Mouse (Mus musculus) limb, embryonic 11.5 days (tissue): ENCODE data around the gene Trim33. TPM values are rescaled to one million over a fixed set of nuclear protein-coding genes. Genes with fewer than 3 reads are reported as not detected.
A peak's percentile ranks its signal among the peaks of the same experiment; 100 is the strongest.

ENCODE experiments used
- ATAC-seq: fragments of 200-750 bp; cut with Nextera tagmentation; 2 replicates; pipeline ENCODE4 v1.8.0; 2017; ENCODE audit warnings: low read depth; ENCODE audit not compliant: insufficient number of reproducible peaks, low FRiP score, low TSS enrichment
- DNase-seq: peaks from one replicate; pipeline ENCODE4 v3.0.0-alpha.2; 2015; ENCODE audit warnings: low spot score
- H3K27ac ChIP-seq: fragments of 300-500 bp; sonication (generic); replicated peaks from 2 replicates; pipeline ENCODE4 v1.5.1; 2014; ENCODE audit warnings: low read depth, mild to moderate bottlenecking, low read length
- H3K27me3 ChIP-seq: fragments of 300-500 bp; sonication (generic); 2 replicates; pipeline ENCODE4 v1.6.1; 2014; ENCODE audit warnings: mild to moderate bottlenecking, low read length, mixed read lengths; ENCODE audit not compliant: control insufficient read depth, insufficient read depth
- H3K36me3 ChIP-seq: fragments of 300-500 bp; sonication (generic); 2 replicates; pipeline ENCODE4 v1.6.1; 2014; ENCODE audit warnings: mild to moderate bottlenecking, low read length, moderate library complexity, mixed read lengths; ENCODE audit not compliant: control insufficient read depth, insufficient read depth
- H3K4me1 ChIP-seq: fragments of 300-500 bp; sonication (generic); 2 replicates; pipeline ENCODE4 v1.6.1; 2014; ENCODE audit warnings: low read length, mixed read lengths; ENCODE audit not compliant: control insufficient read depth, insufficient read depth
- H3K4me2 ChIP-seq: fragments of 300-500 bp; sonication (generic); 2 replicates; pipeline ENCODE4 v1.6.1; 2014; ENCODE audit warnings: low read depth, mild to moderate bottlenecking, moderate library complexity; ENCODE audit not compliant: severe bottlenecking
- H3K4me3 ChIP-seq: fragments of 300-500 bp; sonication (generic); 2 replicates; pipeline ENCODE4 v1.5.1; 2014; ENCODE audit warnings: low read depth, low read length
- H3K9ac ChIP-seq: fragments of 300-500 bp; sonication (generic); 2 replicates; pipeline ENCODE4 v1.6.1; 2014; ENCODE audit warnings: mild to moderate bottlenecking, low read length
- H3K9me3 ChIP-seq: fragments of 300-500 bp; sonication (generic); 2 replicates; pipeline ENCODE4 v1.6.1; 2016; ENCODE audit warnings: low read length; ENCODE audit not compliant: control insufficient read depth
- WGBS: fragments of 180-500 bp; shearing (Covaris S2); extraction: QIAGEN DNeasy Blood & Tissue Kit; methylation state at CpG from one replicate; pipeline ENCODE4 v1.1.7; 2014; 5-methylcytosine and 5-hydroxymethylcytosine counted together
- polyA plus RNA-seq: library from polyadenylated mRNA; unstranded; fragments of >200 nt; fragmentation: Nextera tagmentation; extraction: Ambion mirVana; gene quantifications from 2 replicates; pipeline ENCODE4 v1.2.1, GENCODE M21; 2014

Trim33 gene
- polyA plus RNA-seq, 1 experiment from 2014 or later = 27.5 TPM

DNA sequence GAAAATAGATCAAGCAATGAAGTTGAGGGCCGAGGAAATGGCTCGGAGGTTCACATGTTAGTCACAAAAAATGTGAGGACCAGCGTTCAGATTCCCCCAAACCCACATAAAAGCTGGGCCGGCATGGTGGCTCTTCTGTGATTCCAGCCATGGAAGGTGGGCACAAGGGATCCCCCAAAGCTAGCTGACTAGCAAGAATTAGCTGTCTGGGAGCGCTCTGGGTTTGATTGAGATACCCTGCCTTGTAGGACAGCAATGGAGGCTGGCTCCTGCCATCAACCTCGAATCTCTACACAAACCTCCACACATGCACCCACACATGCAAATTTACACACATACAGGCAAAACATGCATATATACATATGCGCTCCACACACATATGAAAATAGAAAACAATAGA, 105.4 kb downstream of the Trim33 start:
- DNase-seq = no peak
- Histone ChIP-seq H3K4me1 (no peaks in the 10 kb centered on the region), H3K27ac (no peak overlapping the region), H3K9me3 (no peaks in the 10 kb centered on the region), H3K4me2 (no peak overlapping the region), H3K36me3 (no peaks in the 10 kb centered on the region), H3K9ac (no peak overlapping the region), H3K27me3 (no peaks in the 10 kb centered on the region), H3K4me3 (no peak overlapping the region)
- ATAC-seq = no peak
- WGBS = 87% methylated on average over 7 of the region's 7 CpGs

DNA sequence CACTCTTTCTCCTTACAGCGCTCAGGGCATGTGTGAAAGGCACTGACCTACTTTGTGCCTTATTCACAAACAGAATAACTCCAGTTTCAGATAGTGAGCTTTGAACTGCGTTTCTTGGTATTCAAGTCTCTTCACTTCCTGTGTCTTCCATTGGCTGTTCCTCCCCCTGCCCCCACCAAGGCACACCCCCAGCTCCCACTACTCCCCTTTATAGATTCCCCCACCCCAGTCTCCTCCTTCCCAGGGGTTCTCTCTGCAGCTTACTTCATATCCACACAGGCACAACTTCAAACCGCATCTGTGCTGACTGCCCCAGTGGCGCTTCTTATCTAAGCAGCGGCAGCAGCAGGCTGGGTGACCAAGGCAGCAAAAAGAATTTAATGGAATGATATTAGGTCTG, 105.9 kb downstream of the Trim33 start:
- H3K36me3 ChIP-seq = no peaks in the 10 kb centered on the region
- H3K9me3 ChIP-seq = no peaks in the 10 kb centered on the region
- H3K4me1 ChIP-seq = no peaks in the 10 kb centered on the region
- WGBS = 81% methylated on average over 5 of the region's 5 CpGs
- H3K27me3 ChIP-seq = no peaks in the 10 kb centered on the region
- H3K27ac ChIP-seq = no peak overlapping the region
- DNase-seq (no peak), ATAC-seq (no peak)
- no peak overlapping the region for H3K9ac ChIP-seq
- no peak overlapping the region for H3K4me3 ChIP-seq
- no peak overlapping the region for H3K4me2 ChIP-seq

DNA sequence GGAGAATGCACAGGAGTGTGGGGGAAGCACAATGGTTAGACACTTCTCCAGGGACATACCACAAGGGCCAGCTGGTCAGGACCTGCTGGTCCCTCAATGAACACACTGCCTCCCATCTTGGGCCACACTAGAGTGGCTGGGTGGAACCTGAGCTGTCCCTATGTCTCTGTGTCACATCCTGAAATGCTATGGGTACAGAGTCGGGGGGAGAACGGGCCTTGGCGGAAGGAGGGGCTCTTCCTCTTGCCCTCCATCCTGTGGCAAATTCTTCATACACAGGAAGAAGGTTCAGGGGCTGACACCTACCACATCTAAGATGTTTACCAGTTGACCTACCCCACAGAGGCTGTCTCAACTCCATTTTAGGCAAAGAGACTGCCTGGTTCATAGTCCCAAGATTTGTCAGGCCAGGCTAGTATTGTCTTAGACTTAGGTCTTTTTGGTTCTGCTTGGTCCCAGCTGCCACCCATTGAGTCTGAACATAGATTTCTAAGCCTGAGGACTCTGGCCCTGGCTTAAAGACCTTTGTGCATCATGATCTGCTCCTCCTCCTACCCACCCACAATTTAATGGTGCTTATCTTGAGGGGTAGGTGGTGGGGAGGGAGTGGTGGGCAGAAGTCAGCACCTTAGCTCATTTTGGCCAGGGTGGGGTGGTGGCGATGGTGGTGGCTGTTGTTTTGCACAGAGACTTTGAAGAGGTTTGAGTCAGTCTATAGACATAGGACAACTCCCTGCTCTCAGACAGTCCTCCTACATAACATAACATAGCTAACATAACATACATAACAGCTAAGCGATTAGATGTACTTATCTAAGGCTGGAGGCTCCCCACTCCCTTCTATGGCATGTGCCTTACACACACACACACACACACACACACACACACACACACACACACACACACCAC, 106.5 kb downstream of the Trim33 start:
- no peak overlapping the region for H3K4me2 ChIP-seq
- H3K27me3 ChIP-seq = no peaks in the 10 kb centered on the region
- WGBS = 82% methylated on average over 5 of the region's 5 CpGs
- no peaks in the 10 kb centered on the region for H3K36me3 ChIP-seq
- no peak overlapping the region for H3K27ac ChIP-seq
- H3K4me3 ChIP-seq = no peak overlapping the region
- H3K4me1 ChIP-seq = no peaks in the 10 kb centered on the region
- DNase-seq = no peak
- no peak for ATAC-seq
- no peak overlapping the region for H3K9ac ChIP-seq
- H3K9me3 ChIP-seq = no peaks in the 10 kb centered on the region

DNA sequence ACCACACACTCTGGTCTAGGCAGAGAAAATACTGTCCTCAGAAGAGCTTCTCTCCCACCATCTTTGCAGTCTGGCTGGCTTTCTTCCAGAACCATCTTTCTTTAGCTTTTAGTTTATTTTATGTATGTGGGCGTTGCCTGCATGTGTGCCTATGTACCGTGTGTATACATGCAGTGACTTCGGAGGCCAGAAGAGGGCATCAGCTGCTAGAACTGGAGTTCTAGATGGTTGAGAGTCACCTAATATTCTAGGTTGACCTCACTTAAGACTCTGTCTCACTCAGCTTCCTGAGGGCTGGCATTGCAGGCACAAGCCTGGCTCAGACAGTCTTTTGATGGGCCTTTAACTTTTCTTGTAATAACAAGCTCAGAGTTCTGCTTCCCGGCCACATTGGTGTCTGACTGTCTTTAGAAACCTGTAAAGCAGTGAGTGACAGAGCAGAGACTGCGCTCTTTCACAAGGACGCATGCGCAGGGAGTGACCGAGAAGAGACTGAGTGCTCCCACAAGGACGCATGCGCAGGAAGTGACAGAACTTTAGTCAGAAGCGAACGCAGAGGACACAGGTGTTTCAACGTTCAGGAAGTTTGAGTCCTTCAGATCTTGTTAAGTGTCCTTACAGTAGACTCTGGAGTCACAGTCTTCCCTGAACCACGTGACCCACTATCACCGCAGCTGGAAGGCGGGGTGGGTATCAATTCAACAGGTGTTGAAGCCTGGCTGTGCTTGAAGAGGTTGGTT, 107.4 kb downstream of the Trim33 start:
- DNase-seq = no peak
- Histone ChIP-seq H3K27ac (no peak overlapping the region), H3K9me3 (no peaks in the 10 kb centered on the region), H3K4me2 (no peak overlapping the region), H3K4me1 (no peaks in the 10 kb centered on the region), H3K27me3 (no peaks in the 10 kb centered on the region), H3K4me3 (no peak overlapping the region), H3K36me3 (no peaks in the 10 kb centered on the region), H3K9ac (no peak overlapping the region)
- ATAC-seq = no peak
- WGBS = 93% methylated on average over 16 of the region's 16 CpGs

DNA sequence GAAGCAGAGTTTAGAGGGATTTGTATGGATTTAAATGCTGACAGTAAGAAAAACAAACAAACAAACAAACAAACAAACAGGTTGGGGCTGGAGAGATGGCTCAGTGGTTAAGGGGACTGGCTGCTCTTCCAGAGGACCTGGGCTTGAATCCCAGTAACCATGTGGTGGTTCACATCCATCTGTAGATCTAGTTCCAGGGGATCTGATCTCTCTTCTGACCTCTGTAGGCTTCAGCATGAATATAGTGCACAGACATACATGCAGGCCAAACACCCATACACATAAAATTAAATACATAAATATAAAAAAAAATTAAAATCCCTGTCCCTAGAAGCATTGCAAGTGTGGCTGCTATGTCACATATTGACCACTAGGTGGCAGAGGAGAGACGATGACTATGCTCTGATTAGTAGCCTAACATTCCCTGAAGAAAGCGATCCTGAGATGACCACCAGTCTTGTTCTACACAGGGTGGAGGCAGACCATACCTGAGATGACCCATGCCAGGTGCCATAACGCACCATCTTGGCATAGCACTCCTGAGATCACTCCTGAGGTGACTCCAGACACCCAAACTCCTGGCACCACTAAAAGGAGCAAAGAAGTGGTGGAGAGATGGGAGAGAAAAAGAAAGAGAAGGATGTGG, 113.6 kb downstream of the Trim33 start:
- no peak overlapping the region for H3K4me3 ChIP-seq
- H3K9ac ChIP-seq = no peak overlapping the region
- DNase-seq (peak; percentile 48), ATAC-seq (peak; percentile 84)
- H3K4me1 ChIP-seq = 0 out of 2 replicates have a peak, but pooled peaks cover 2% of the 10 kb centered on the region
- H3K9me3 ChIP-seq = no peaks in the 10 kb centered on the region
- H3K27ac ChIP-seq = no peak overlapping the region
- no peaks in the 10 kb centered on the region for H3K36me3 ChIP-seq
- no peaks in the 10 kb centered on the region for H3K27me3 ChIP-seq
- no peak overlapping the region for H3K4me2 ChIP-seq
- 2% methylated on average over 3 of the region's 3 CpGs for WGBS

DNA sequence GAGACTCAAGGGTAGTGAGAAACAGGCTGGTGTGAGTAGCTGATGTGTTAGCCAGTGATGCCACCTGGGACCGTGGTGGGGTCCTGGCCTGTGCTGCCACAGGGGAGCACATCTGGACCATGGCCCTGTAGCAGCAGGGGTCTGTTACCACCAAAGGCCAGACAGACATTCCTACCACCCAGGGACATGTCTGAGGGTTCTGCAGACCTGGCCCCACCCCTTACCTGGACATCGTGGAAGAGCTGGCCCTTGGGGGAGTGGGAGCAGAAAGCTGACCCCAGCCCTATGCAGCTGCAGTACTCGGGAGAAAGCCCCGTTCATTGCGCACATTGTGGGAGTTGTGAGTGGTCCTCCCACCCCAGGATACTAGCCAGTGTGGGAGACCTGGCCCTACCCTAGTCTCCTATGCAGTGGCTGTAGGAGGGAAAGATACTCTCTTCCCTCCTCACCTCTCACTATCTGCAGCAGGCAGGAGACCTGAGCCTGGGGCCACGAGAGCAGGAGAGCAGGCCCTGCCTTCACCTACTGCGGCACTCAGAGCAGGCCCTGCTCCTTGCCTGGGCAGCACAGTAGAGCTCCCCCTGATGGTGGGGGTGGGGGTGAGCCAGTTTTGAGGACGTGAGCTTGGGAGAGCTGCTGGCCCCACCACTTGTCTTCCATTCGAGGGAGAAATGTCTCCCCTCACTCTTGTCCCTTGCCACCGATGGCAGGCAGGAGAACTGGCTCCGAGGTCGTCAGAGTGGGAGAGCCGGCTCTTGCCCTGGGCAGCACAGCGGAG, 114.4 kb downstream of the Trim33 start:
- H3K36me3 ChIP-seq = no peaks in the 10 kb centered on the region
- no peak for DNase-seq
- 81% methylated on average over 14 of the region's 14 CpGs for WGBS
- H3K4me2 ChIP-seq = no peak overlapping the region
- H3K27ac ChIP-seq = no peak overlapping the region
- no peak overlapping the region for H3K9ac ChIP-seq
- ATAC-seq = peak; percentile 60
- 0 out of 2 replicates have a peak, but pooled peaks cover 2% of the 10 kb centered on the region for H3K4me1 ChIP-seq
- no peaks in the 10 kb centered on the region for H3K27me3 ChIP-seq
- H3K9me3 ChIP-seq = no peaks in the 10 kb centered on the region
- H3K4me3 ChIP-seq = no peak overlapping the region

DNA sequence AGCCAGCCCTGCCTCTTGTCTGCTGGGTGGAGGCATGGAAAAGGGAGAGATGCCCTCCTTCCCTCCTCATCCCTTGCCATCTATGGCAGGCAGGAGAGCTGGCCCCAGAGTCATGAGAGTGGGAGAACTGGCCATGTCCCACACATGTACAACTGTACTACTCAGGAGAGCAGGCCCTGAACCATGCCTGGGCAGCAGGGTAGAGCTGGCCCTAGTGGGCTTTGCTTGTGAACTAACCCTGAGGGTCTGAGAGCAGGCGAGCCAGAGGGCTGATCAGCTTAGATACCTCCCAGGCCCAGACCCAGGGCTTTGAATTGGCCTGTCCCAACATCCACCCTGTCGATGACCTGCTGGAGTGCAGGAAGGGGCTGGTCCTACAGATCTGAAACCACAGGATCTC, 115.0 kb downstream of the Trim33 start:
- Histone ChIP-seq H3K36me3 (no peaks in the 10 kb centered on the region), H3K9me3 (no peaks in the 10 kb centered on the region), H3K27me3 (no peaks in the 10 kb centered on the region), H3K4me2 (no peak overlapping the region), H3K9ac (no peak overlapping the region), H3K4me1 (0 out of 2 replicates have a peak, but pooled peaks cover 2% of the 10 kb centered on the region), H3K4me3 (no peak overlapping the region), H3K27ac (no peak overlapping the region)
- no peak for ATAC-seq
- DNase-seq = no peak
- 86% methylated on average over 2 of the region's 2 CpGs for whole genome bisulfite sequencing

DNA sequence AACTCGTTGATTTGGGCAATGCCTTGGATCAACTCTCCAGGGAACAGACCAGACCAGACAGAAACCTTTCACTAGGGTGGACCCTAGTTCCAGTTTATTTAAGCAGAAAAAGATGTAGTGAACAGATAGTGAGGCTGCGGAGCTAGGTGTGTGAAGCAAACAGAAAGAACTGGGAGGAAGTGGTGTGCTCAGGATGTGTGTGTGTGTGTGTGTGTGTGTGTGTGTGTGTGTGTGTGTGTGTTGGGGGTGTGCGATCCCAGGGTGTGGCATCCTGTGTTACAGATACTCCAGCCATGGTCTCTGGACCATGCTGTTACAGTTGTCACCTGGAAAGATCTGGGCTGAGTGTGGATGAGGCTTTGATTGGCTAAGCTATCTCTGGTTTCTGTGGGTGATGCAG, 118.4 kb downstream of the Trim33 start:
- Histone ChIP-seq H3K4me1 (0 out of 2 replicates have a peak, but pooled peaks cover 2% of the 10 kb centered on the region), H3K4me2 (no peak overlapping the region), H3K9me3 (no peaks in the 10 kb centered on the region), H3K27ac (no peak overlapping the region), H3K9ac (no peak overlapping the region), H3K27me3 (no peaks in the 10 kb centered on the region), H3K36me3 (no peaks in the 10 kb centered on the region), H3K4me3 (no peak overlapping the region)
- ATAC-seq = no peak
- no peak for DNase-seq
- WGBS = 88% methylated on average over 3 of the region's 3 CpGs
